Mouse (Mus musculus): ENCODE results near the gene Gm27027. TPM values are rescaled to one million over a fixed set of nuclear protein-coding genes. Genes with fewer than 3 reads are reported as not detected.
A peak's percentile ranks its signal among the peaks of the same experiment; 100 is the strongest.

Gm27027 gene
- polyA plus RNA-seq, 1 experiment from 2014 or later, result not detected

- H3K36me3 ChIP-seq, result peaks cover 79% of the 10 kb centered on the region
- no peak for ATAC-seq (ENCODE audit: insufficient number of reproducible peaks, low FRiP score, low TSS enrichment, low read depth)
These were observed 6.2 kb upstream of the Gm27027 start for GRCm38 (mm10) chr2:94002331-94002730.

GRCm38 (mm10) chr2:94001918-94002317 is 5.8 kb upstream of the Gm27027 start:
- no peak overlapping the region for H3K27ac ChIP-seq (replicated peaks)
- 68% methylated on average over 4 of the region's 4 CpGs for WGBS

More at GRCm38 (mm10) chr2:94002331-94002730, 6.2 kb upstream of the Gm27027 start:
- Histone ChIP-seq H3K9ac (no peak overlapping the region), H3K9me3 (replicated peaks) (no peaks in the 10 kb centered on the region), H3K27ac (replicated peaks) (no peak overlapping the region), H3K27me3 (no peaks in the 10 kb centered on the region), H3K4me1 (no peaks in the 10 kb centered on the region), H3K4me2 (replicated peaks) (no peak overlapping the region), H3K4me3 (replicated peaks) (no peak overlapping the region)
- 7% methylated on average over 2 of the region's 2 CpGs for WGBS

GRCm38 (mm10) chr2:94001411-94001810 is 5.3 kb upstream of the Gm27027 start:
- no peak overlapping the region for H3K9ac ChIP-seq

More at GRCm38 (mm10) chr2:94001918-94002317, 5.8 kb upstream of the Gm27027 start:
- Histone ChIP-seq H3K4me1 (no peaks in the 10 kb centered on the region), H3K4me2 (replicated peaks) (no peak overlapping the region), H3K27me3 (no peaks in the 10 kb centered on the region), H3K9ac (no peak overlapping the region), H3K36me3 (peaks cover 79% of the 10 kb centered on the region), H3K4me3 (replicated peaks) (no peak overlapping the region), H3K9me3 (replicated peaks) (no peaks in the 10 kb centered on the region)
- ATAC-seq (ENCODE audit: insufficient number of reproducible peaks, low FRiP score, low TSS enrichment, low read depth), result no peak

GRCm38 (mm10) chr2:93992810-93993209 is 3.3 kb downstream of the Gm27027 start:
- WGBS, result 65% methylated on average over 3 of the region's 3 CpGs
- Histone ChIP-seq H3K4me1 (no peaks in the 10 kb centered on the region), H3K4me2 (replicated peaks) (no peak overlapping the region), H3K9me3 (replicated peaks) (no peaks in the 10 kb centered on the region), H3K27ac (replicated peaks) (no peak overlapping the region), H3K27me3 (no peaks in the 10 kb centered on the region), H3K4me3 (replicated peaks) (no peak overlapping the region), H3K9ac (no peak overlapping the region), H3K36me3 (peaks cover 92% of the 10 kb centered on the region)
- ATAC-seq (ENCODE audit: insufficient number of reproducible peaks, low FRiP score, low TSS enrichment, low read depth), result no peak

More at GRCm38 (mm10) chr2:94001411-94001810, 5.3 kb upstream of the Gm27027 start:
- Histone ChIP-seq H3K4me1 (no peaks in the 10 kb centered on the region), H3K27me3 (no peaks in the 10 kb centered on the region), H3K9me3 (replicated peaks) (no peaks in the 10 kb centered on the region), H3K27ac (replicated peaks) (0 out of 2 replicates have a peak overlapping the region, but pooled peaks have one; percentile 22), H3K36me3 (peaks cover 78% of the 10 kb centered on the region), H3K4me3 (replicated peaks) (no peak overlapping the region), H3K4me2 (replicated peaks) (no peak overlapping the region)
- WGBS, result 82% methylated on average over 6 of the region's 6 CpGs
- ATAC-seq (ENCODE audit: insufficient number of reproducible peaks, low FRiP score, low TSS enrichment, low read depth), result no peak

- H3K9ac ChIP-seq, result no peak overlapping the region
- H3K27ac ChIP-seq (replicated peaks), result no peak overlapping the region
- no peak overlapping the region for H3K4me2 ChIP-seq (replicated peaks)
- no peaks in the 10 kb centered on the region for H3K4me1 ChIP-seq
- H3K27me3 ChIP-seq, result no peaks in the 10 kb centered on the region
- peaks cover 92% of the 10 kb centered on the region for H3K36me3 ChIP-seq
- H3K4me3 ChIP-seq (replicated peaks), result no peak overlapping the region
- WGBS, result 33% methylated on average over 5 of the region's 5 CpGs
- H3K9me3 ChIP-seq (replicated peaks), result no peaks in the 10 kb centered on the region
- ATAC-seq (ENCODE audit: insufficient number of reproducible peaks, low FRiP score, low TSS enrichment, low read depth), result no peak
These were observed 3.9 kb downstream of the Gm27027 start for GRCm38 (mm10) chr2:93992259-93992658.

DNA sequence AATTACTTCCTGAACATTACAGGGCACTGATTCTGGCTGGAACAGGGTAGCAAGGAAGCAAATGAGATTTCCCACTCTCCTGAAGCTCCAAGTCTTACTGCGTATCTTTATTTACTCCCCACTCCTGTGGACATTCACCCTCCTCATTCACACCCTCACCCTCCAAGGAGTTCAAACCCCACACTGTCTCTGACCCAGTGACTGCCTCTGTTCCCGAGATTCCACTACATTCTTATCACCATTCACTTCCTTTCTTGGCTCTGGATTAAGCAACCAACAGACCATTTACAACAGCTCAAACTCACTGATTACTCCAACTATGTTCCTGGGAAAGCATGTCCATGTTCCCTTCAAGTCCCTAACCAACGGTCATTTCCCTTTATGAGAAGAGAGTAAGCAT is 4.8 kb downstream of the Gm27027 start:
- Histone ChIP-seq H3K9ac (no peak overlapping the region), H3K4me1 (no peaks in the 10 kb centered on the region), H3K4me2 (replicated peaks) (no peak overlapping the region), H3K27me3 (no peaks in the 10 kb centered on the region), H3K36me3 (peaks cover 94% of the 10 kb centered on the region), H3K9me3 (replicated peaks) (no peaks in the 10 kb centered on the region), H3K27ac (replicated peaks) (no peak overlapping the region), H3K4me3 (replicated peaks) (no peak overlapping the region)
- no peak for ATAC-seq (ENCODE audit: insufficient number of reproducible peaks, low FRiP score, low TSS enrichment, low read depth)
- WGBS, result 73% methylated on average over 3 of the region's 3 CpGs

DNA sequence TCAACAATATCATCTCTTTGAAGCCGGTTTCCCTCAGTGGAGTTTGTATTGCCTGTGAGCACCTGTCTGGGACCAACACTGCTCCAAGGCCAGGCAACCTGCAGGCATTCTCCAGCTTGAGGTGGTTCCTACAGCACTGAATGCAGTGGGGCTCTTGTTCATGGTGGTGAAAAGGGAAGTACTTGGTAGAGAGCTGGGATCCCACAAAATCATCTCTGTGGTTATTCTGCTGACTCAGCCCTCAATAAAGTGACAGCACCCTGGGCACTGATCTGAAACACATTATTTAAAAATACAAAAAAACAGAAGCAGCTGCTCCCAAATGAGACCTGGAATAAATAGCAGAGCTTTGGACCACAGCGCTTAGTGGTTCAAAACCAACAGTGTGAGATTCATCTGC is 7.7 kb downstream of the Gm27027 start:
- Histone ChIP-seq H3K4me1 (no peaks in the 10 kb centered on the region), H3K27ac (replicated peaks) (no peak overlapping the region), H3K4me3 (replicated peaks) (no peak overlapping the region), H3K36me3 (peaks cover 74% of the 10 kb centered on the region), H3K9me3 (replicated peaks) (no peaks in the 10 kb centered on the region), H3K4me2 (replicated peaks) (no peak overlapping the region), H3K9ac (no peak overlapping the region), H3K27me3 (no peaks in the 10 kb centered on the region)
- no peak for ATAC-seq (ENCODE audit: insufficient number of reproducible peaks, low FRiP score, low TSS enrichment, low read depth)
- WGBS, result 81% methylated on average over 2 of the region's 2 CpGs

DNA sequence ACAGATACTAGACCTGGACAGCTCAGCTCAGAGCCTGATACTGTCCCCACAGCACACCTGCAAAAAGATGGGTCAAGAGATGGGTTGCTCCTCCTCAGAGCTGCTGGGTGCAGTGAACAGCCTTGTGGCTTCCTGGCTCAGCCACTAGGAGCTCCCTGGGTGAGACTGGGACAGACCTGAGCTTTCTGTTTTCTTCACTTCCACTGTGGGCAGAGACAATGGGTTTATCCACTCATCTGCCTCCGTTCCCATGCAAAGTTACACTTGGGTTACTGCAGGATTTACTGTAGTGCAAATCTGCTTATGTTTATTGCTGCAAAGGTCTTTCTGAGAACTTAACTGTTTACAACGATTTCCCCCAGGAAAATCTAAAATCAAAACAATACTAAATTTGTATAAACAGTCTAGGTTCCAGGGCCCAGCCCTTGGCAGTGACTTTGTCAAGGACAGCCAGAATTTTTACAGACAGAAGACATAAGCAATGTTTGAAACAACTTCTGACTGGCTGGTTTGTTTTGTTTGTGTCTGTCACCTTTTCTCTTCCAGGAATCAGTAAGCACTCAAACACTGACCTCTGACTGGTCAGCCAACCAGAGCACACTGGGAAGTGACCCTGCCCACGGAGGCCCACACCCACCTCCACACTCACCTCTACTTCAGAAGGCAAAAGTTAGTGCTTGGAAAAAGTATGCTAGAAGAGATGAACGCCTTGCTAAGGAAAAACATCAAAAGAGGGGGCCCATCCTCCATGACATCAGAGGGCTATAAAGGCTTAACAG is 13.5 kb downstream of the Gm27027 start:
- no peaks in the 10 kb centered on the region for H3K9me3 ChIP-seq (replicated peaks)
- no peak overlapping the region for H3K4me2 ChIP-seq (replicated peaks)
- no peaks in the 10 kb centered on the region for H3K27me3 ChIP-seq
- H3K4me1 ChIP-seq, result no peaks in the 10 kb centered on the region
- H3K27ac ChIP-seq (replicated peaks), result no peak overlapping the region
- H3K36me3 ChIP-seq, result peaks cover 59% of the 10 kb centered on the region
- ATAC-seq (ENCODE audit: insufficient number of reproducible peaks, low FRiP score, low TSS enrichment, low read depth), result no peak; the same call in 1 of the 2 replicates
- 77% methylated on average over 4 of the region's 4 CpGs for WGBS
- H3K4me3 ChIP-seq (replicated peaks), result no peak overlapping the region
- no peak overlapping the region for H3K9ac ChIP-seq

DNA sequence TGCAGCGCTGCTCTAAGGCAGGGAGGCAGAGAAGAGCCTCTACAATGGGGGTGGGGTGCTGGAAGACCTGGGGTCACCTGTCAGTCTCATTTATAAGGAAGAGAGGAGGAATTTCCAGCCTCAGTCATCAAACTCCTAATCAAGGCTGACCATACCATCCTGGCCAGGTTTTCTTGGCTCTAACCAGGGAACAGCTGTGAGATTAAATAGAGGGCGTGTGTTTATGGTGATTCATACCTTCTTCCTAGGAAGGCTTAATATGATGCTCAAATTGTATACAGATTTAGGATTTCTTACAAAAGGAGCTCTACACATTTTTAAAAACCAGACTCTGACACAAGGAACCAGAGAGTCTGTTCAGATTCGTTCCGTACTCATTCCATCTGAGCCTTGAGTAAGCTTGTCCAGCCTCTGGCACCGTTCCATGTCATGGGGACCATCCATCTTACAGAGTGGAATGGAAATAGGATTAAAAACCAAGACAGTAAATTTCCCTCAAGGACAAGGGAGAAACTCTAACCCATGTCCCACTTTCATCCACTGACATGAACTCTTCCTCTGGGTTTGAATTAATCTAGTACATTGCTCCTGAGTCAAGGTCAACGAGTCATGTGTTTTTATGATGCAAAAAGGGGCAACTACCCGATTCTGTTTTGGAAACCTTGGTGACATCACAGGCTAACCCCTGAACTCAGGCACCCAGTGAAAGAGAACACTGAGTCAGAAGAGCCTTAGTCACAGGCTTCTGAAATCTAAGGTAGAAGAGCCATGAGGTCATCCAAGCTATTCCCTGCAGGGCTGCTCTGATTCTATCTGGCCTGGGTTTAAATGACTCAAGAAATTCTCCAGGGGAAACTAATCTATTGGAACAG is 16.7 kb downstream of the Gm27027 start:
- no peak for ATAC-seq (ENCODE audit: insufficient number of reproducible peaks, low FRiP score, low TSS enrichment, low read depth)
- peaks cover 42% of the 10 kb centered on the region for H3K36me3 ChIP-seq
- no peak overlapping the region for H3K4me3 ChIP-seq (replicated peaks)
- H3K9ac ChIP-seq, result no peak overlapping the region
- no peak overlapping the region for H3K27ac ChIP-seq (replicated peaks)
- H3K9me3 ChIP-seq (replicated peaks), result no peaks in the 10 kb centered on the region
- no peaks in the 10 kb centered on the region for H3K27me3 ChIP-seq
- no peak overlapping the region for H3K4me2 ChIP-seq (replicated peaks)
- peaks cover 20% of the 10 kb centered on the region for H3K4me1 ChIP-seq
- 82% methylated on average over 7 of the region's 7 CpGs for WGBS

DNA sequence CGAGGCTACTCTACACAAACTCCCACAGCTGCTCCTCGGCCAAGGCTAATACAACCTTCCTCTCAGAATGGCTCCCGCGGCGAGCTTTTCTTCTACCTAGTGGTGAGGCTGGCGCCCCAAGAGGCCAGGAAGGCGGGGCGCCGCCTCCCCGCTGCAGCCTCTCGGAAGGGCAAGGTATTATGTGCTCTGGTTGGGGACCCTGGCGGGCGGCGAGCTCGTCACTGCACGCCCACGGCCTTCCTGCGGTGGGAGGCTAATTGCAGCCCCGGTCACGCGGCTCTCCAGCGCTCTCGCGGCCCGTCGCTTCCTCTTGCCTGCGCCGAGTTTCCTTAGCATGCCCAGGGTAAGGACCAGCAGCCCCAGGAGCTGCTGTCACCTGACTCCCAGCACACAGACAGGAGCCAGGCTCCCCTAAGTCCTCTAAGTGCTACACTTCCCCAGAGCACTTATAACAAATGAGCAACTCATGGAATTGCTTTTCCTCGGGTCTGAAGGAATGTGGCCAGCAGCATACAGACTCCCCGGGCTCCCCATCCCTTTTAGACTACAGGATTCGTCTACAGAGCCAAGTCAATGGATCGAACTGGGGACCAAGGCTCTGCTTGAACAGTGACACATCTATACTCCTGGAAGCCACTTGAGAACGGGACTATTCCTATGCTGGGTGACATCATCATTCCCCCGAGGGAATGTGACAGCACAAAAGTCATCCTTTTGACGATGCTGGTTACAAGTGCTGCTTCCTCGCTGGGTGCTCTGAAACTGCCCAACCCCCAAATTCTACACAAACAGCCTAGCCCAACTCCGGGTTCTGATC is 19.5 kb downstream of the Gm27027 start:
- Histone ChIP-seq H3K4me1 (peaks cover 20% of the 10 kb centered on the region), H3K36me3 (peaks cover 20% of the 10 kb centered on the region), H3K9ac (peak overlapping the region; percentile 35; the same call in 1 of the 2 replicates), H3K4me3 (replicated peaks) (peak overlapping the region; percentile 47), H3K27me3 (no peaks in the 10 kb centered on the region), H3K9me3 (replicated peaks) (no peaks in the 10 kb centered on the region), H3K27ac (replicated peaks) (peak overlapping the region; percentile 28; the same call in 1 of the 2 replicates), H3K4me2 (replicated peaks) (peak overlapping the region; percentile 90)
- WGBS, result 2% methylated on average over 37 of the region's 37 CpGs
- peak; percentile 64 for ATAC-seq (ENCODE audit: insufficient number of reproducible peaks, low FRiP score, low TSS enrichment, low read depth)
